Mouse (Mus musculus) heart, embryonic 10.5 days (tissue): ENCODE data around the gene Tmed8. TPM values are rescaled to one million over a fixed set of nuclear protein-coding genes. Genes with fewer than 3 reads are reported as not detected.

ENCODE experiments used
- DNase-seq: peaks from one replicate; pipeline ENCODE4 v3.0.0-alpha.2; 2017; ENCODE audit warnings: low spot score
- H3K27ac ChIP-seq: fragments of 300-500 bp; sonication (generic); 2 replicates; pipeline ENCODE4 v1.5.1; 2016; ENCODE audit warnings: mild to moderate bottlenecking
- H3K27me3 ChIP-seq: fragments of 300-500 bp; sonication (generic); 2 replicates; pipeline ENCODE4 v1.6.1; 2016; ENCODE audit warnings: mild to moderate bottlenecking; ENCODE audit not compliant: poor library complexity, insufficient read depth, severe bottlenecking
- H3K36me3 ChIP-seq: fragments of 300-500 bp; sonication (generic); 2 replicates; pipeline ENCODE4 v1.6.1; 2016; ENCODE audit warnings: mild to moderate bottlenecking, moderate library complexity
- H3K4me1 ChIP-seq: fragments of 300-500 bp; sonication (generic); 2 replicates; pipeline ENCODE4 v1.6.1; 2016; ENCODE audit warnings: mild to moderate bottlenecking
- H3K4me3 ChIP-seq: fragments of 300-500 bp; sonication (generic); 2 replicates; pipeline ENCODE4 v1.5.1; 2016; ENCODE audit warnings: mild to moderate bottlenecking, moderate library complexity
- H3K9me3 ChIP-seq: fragments of 300-500 bp; sonication (generic); 2 replicates; pipeline ENCODE4 v1.6.1; 2016; ENCODE audit warnings: mild to moderate bottlenecking, moderate library complexity
- WGBS: fragments of 180-500 bp; shearing (Covaris S2); methylation state at CpG from one replicate; pipeline ENCODE4 v1.1.7; 2016; 5-methylcytosine and 5-hydroxymethylcytosine counted together
- polyA plus RNA-seq: library from polyadenylated mRNA; unstranded; fragments of >200 nt; fragmentation: Nextera tagmentation; extraction: Ambion mirVana; gene quantifications from 2 replicates; pipeline ENCODE4 v1.2.1, GENCODE M21; 2016

Gene Tmed8
- polyA plus RNA-seq, 1 experiment from 2014 or later: 2.0 TPM

- Histone ChIP-seq H3K9me3 (no peaks in the 10 kb centered on the region), H3K27me3 (no peaks in the 10 kb centered on the region), H3K27ac (no peak overlapping the region), H3K4me1 (no peaks in the 10 kb centered on the region), H3K4me3 (no peak overlapping the region), H3K36me3 (peaks cover 60% of the 10 kb centered on the region)
- no peak for DNase-seq
- 75% methylated on average over 4 of the region's 4 CpGs for WGBS
Observed at GRCm38 (mm10) chr12:87121918-87122589, 78.2 kb downstream of the Tmed8 start.

Other genes with a start within 250 kb of the Tmed8 start
- gene Zdhhc22, start 210.0 kb downstream of the Tmed8 start, polyA plus RNA-seq: not detected in 2 replicates
- gene Tmem63c, start 179.1 kb downstream of the Tmed8 start, polyA plus RNA-seq: 0.10 TPM in 1 of 2 replicates, not detected in the other
- 0.11 and 0.29 TPM in 2 replicates for gene Ngb, start 97.9 kb downstream of the Tmed8 start, polyA plus RNA-seq
- gene Gstz1, start 53.3 kb downstream of the Tmed8 start, polyA plus RNA-seq: 36.9 and 38.0 TPM in 2 replicates
- gene Pomt2, start 52.5 kb downstream of the Tmed8 start, polyA plus RNA-seq: 16.1 and 16.3 TPM in 2 replicates
- 2.1 and 2.3 TPM in 2 replicates for gene Samd15, start 731 bp downstream of the Tmed8 start, polyA plus RNA-seq
- gene Noxred1, start 38.3 kb upstream of the Tmed8 start, polyA plus RNA-seq: 0.80 and 0.90 TPM in 2 replicates
- 37.4 and 39.7 TPM in 2 replicates for gene Vipas39, start 65.8 kb upstream of the Tmed8 start, polyA plus RNA-seq
- 237 and 277 TPM in 2 replicates for gene Ahsa1, start 66.0 kb upstream of the Tmed8 start, polyA plus RNA-seq
- gene Ism2, start 99.3 kb upstream of the Tmed8 start, polyA plus RNA-seq: 0.71 and 0.84 TPM in 2 replicates
- gene Sptlc2, start 187.9 kb upstream of the Tmed8 start, polyA plus RNA-seq: 76.7 and 76.9 TPM in 2 replicates
- gene Slirp, start 243.4 kb upstream of the Tmed8 start, polyA plus RNA-seq: 265 and 273 TPM in 2 replicates
- gene Alkbh1, start 243.6 kb upstream of the Tmed8 start, polyA plus RNA-seq: 49.2 and 61.9 TPM in 2 replicates